Mouse (Mus musculus) liver, embryonic 14.5 days (tissue): Measurements from ENCODE around the gene Ptch1.

Experiments
- CTCF ChIP-seq: IDR thresholded peaks from 2 replicates; pipeline ENCODE4 v1.5.1; 2016; ENCODE audit warnings: antibody characterized with exemption, low read depth, control low read depth
- EP300 ChIP-seq: IDR thresholded peaks from 2 replicates; pipeline ENCODE4 v1.6.1; 2016; ENCODE audit warnings: antibody characterized with exemption, low read depth

DNA sequence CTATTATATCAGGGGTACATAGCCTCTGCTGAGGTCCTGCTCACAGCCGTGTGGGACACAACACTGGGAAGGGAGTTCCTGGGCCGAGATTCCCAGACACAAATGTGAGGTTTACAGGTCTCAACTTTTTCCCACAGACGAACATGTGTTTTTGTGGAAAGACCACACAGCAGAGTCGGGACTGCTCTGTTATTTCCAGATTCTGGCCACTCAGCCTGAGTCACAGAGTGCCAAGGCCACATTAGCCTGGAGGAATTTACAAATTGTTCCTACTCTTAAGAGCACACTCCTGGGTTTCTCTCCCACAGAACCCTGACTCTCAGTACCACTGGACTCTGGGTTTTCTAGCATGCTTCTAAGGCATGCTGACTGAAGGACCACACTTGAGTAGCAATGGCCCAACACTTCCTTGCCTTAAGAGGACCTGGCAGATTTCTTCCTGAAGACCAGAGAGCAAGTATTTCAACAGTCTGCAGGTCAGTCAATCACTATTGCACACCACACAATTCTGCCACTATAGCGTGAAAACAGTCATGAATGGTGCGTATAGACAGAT, 66.3 kb downstream of the Ptch1 start:
- no peak for TF ChIP-seq EP300
- no peak for TF ChIP-seq CTCF
